Mouse (Mus musculus) c-Kit-positive CD71-negative TER-119-negative erythroid progenitor cells, embryonic 14.5 days (primary cell): Measurements from ENCODE around the gene Fthl17b.
"Not testable (repeated sequence)": the region's sequence is repeated elsewhere in the genome, so short reads cannot be mapped to it uniquely, and the experiment has no call there.

Source experiments
- DNase-seq: peaks from one replicate; pipeline ENCODE4 v3.0.0-alpha.2; 2013; ENCODE audit warnings: low read depth

The Fthl17b gene

GRCm38 (mm10) chrX:8962875-8963274 lies at the start of gene Fthl17b:
TSS of gene Fthl17b (minus strand) at chrX:8962975.
- DNase-seq, result not testable (repeated sequence)

DNA sequence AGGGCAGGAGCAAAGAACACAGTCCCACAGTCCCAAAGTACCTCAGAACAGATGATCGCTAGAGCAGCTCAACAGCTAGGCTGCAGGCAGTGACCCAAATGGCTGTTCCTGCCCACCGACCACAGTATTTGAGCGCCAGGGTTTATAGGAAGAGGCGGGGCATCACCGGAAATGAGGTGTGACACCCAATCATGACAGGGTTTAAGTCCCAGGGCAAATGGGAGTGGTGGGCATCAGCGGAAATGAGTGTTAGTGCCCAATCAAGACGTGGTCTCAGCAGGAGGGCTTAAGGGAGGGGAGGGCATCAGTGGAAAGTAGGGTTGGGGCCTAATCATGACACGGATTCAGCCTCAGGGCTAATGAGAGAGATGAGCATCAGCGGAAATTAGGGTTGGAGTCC lies 23.9 kb upstream of the Fthl17b start, which contains the start of gene Fthl17d:
TSS of gene Fthl17d (minus strand) at position 101 of the 400 bp plus-strand sequence.
- not testable (repeated sequence) for DNase-seq

GRCm38 (mm10) chrX:8976459-8976858 lies 13.7 kb upstream of the Fthl17b start, which contains the start of gene Fthl17c:
TSS of gene Fthl17c (minus strand) at chrX:8976559.
- DNase-seq, result not testable (repeated sequence)

DNA sequence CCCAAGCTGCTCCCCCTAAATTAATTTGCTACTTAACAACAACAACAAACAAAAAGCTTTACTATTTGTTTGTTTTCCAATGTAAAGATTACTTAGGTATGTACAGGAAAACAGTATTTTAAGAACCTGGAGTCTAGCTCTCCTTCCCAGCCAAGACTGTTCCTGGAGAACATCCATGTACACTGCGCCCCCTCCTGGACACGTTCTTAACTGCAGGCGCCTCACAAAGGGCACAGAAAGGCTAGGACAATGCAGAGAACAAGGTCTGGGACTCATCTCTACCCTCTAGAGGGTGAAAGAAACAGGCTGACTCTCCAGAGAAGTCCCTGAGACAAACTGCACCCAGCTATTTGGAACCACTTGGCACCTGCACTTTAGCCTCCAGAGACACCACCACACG lies 1.8 kb upstream of the Fthl17b start:
- DNase-seq, result not testable (repeated sequence)

- peak; percentile 30 for DNase-seq
Observed at GRCm38 (mm10) chrX:8948130-8948805, 14.5 kb downstream of the Fthl17b start.

DNA sequence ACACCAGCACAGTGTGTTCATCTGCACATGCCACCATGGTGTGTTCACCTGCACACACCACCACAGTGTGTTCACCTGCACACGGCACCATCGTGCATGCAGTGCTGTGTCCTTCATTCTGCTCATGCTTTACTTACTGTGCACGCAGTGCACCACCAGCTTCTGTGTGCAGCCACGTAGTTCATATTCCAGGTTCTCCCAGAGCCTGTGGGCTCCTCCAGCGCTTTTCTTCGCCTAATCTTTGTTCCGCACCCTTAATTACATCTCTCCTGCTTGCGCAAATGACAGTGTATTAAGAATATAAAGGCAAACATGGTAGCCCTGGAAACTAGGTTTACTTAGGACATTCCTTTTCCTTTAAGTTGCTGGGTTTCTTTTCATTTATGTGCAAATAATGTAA lies 18.7 kb downstream of the Fthl17b start:
- no peak for DNase-seq

DNA sequence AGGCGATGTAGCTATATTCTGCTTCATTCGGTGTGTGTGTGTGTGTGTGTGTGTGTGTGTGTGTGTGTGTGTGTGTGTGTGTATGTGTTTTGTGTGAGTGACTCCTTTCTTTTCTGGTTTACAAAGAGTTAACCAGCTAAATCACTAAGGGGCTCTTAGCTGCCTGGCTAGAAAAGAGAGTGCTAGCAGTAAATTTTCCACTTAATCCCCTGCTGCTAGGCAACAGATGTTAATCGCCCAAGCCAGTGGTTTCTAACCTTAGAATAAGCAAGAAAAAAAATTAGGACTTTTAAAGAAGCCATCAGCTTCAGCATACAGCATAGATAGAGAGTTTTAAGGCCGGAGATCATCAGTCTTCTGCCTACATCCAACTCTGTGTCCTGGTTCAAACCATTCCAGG lies 35.5 kb downstream of the Fthl17b start:
- no peak for DNase-seq

- DNase-seq, result no peak
Observed at GRCm38 (mm10) chrX:8921813-8922607, 40.8 kb downstream of the Fthl17b start.

GRCm38 (mm10) chrX:8921080-8921479 lies 41.7 kb downstream of the Fthl17b start:
- DNase-seq, result no peak
